Mouse (Mus musculus): ENCODE data around the gene Atxn10.

Gene Atxn10

DNA sequence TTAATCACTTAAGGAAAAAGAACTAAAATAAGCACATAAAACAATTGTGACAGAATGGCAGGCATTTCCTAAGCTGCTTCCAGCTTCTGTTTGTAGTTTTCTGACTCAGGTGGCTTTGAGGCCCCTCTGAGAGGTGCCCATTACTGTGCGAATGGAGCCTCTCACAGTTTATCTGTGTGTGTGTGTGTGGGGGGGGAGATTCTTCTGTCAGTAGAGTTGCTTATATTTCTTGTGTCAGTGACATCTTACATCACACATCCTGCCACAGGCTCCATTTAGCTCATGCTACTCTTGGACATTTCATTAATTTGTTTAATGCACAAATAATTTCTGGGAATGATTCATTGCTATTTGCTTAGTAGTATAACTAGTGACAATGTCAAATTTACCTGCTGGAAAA, 70.8 kb downstream of the Atxn10 start:
- DNase-seq: no peak

DNA sequence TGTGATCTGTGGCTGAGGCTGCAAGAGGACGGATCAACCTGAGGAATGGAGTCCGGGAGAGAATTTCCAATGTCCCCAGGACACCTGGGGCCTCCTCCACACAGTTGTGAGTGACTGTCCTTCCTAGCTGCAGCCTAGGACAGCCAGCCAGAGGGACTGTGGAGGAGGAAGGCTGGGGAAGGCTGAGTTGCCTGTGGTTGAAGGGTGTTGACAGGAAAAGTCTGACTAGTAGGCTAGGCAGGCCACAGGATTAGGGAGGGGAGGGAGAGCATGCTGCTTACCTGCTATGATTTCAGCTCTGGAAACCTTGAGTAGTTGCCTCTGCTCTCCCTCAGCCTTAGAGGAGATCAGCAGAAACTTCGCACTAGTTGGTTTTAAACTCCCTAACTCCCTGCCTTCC, 71.3 kb downstream of the Atxn10 start:
- no peak for DNase-seq

DNA sequence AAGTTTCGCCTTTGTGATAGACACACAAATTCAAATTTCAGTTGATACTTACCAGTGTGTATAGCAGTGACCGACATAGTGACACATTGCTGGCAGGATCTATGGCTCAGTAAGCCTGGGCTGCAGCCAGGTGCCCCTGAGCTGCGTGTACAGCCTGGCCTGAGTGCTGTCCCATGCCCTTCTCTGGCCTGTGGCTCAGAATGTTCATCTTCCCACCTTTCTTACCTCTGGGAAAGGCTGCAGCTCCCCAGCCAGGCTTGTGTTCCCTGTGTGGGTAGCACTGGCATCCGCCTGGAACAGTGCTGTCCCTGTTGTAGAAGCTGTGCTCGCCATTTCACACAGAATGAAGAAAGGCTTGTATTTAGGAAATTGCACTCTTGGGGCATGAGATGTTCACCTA, 72.7 kb downstream of the Atxn10 start:
- no peak for DNase-seq

DNA sequence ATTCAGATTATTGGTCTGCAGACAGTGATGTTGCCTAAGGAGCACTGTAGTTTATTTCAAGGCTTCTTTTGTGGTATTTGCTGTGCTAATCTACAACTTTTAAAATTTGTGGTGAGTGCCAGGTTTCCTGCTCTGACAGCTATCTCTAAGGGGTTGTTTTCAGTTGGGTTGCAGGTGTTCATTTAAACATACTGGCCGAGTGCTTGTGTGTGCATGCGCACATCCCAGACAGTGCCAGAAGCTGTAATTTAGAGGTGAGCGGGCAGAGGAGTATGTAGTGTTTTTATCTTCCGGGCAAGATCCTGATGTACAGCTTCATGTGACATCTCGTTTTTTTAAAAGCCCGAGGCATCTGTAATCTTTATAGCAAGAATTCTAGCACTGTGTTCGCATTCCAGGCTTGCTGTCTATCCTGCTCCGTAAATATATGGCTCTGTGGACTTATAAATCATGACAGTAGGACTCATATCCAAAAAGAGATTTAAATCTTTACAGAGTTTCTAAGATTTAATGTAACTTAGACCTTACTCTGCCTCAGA, 73.3 kb downstream of the Atxn10 start:
- DNase-seq: no peak

- DNase-seq: no peak
Measured at GRCm38 (mm10) chr15:85409836-85410235, 73.8 kb downstream of the Atxn10 start.

DNA sequence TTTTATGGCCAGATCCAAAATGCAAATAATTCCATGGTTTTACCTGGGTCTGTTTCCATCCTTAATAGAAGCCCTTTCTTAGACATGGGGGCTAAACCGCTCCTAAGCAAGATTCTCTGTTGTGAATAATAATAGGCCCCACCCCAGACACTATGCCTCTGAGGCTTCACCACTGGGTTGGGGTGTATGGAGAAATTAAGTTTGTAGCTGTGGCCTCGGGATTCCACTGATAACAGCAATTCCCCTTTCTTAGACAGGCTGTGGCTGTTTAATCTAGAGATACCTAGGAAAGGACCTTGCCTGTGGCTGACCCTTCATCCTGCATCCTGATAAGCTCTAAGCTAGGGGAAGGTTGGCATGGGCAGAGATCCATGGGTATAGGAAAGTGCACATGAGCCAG, 78.6 kb downstream of the Atxn10 start:
- DNase-seq: no peak

GRCm38 (mm10) chr15:85420686-85421085, 84.6 kb downstream of the Atxn10 start:
- no peak for DNase-seq

DNA sequence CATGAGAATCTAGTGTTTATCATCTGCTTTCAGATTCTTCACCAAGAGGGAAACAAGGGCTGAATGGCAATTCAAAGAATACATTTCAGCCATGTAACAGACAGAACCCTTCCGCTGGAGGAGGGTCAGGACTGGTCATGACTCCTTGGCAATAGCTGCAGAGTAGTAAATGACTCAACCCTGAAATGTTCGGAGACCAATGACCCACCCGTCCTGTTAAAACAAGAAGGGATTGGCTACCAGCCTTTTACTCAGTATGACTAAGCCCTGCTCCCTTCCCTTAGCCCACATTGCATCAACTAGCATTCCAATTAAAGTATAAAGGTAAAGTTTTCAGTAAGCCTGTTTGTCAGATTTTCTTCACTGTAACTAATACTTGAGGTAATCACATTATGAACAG, 88.2 kb downstream of the Atxn10 start:
- peak; percentile 22 for DNase-seq

DNA sequence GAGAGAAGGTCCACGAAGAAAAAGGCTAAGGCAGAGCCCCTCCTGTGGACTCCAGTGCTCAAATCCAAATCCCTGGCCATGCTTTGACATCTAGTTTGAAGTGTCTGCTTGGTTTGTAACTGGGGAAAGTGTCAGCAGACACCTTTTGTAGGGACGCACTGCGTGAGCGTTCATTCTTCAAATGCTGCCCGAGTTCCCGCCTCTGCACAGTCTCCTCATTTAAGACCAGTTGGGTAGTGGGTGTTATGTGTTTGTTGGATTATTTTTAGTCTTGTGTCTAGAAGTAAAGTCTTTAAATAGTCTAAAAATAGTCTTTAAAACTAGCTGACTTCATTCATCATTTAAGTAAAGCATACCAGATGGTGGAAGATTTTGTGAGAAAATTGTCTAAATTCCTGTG, 92.1 kb downstream of the Atxn10 start:
- DNase-seq: no peak

DNA sequence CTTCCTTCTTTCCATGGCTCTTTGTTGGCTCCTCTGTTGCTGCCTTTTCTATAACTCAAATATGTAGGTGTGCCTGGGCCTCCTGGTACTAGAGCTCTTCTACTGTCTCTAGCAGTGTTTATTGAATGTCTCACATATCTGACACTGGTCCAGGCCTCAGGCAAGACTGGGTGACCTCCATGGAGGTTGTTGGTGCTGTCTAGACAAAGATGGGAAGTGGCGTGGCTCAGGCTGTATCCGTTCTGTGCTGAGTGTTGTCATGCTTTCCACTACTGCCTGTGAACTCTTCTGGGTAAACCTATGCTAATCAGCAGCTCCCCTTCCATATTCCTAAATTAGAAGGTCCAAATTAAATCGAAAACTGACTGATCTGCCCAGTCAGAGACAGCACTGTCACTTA, 106.5 kb downstream of the Atxn10 start:
- DNase-seq: no peak

GRCm38 (mm10) chr15:85446652-85447051, 110.6 kb downstream of the Atxn10 start:
- DNase-seq: no peak

- DNase-seq: peak; percentile 20
Measured at GRCm38 (mm10) chr15:85456891-85457290, 120.8 kb downstream of the Atxn10 start.

- DNase-seq: no peak
Measured at GRCm38 (mm10) chr15:85457838-85458237, 121.8 kb downstream of the Atxn10 start.

DNA sequence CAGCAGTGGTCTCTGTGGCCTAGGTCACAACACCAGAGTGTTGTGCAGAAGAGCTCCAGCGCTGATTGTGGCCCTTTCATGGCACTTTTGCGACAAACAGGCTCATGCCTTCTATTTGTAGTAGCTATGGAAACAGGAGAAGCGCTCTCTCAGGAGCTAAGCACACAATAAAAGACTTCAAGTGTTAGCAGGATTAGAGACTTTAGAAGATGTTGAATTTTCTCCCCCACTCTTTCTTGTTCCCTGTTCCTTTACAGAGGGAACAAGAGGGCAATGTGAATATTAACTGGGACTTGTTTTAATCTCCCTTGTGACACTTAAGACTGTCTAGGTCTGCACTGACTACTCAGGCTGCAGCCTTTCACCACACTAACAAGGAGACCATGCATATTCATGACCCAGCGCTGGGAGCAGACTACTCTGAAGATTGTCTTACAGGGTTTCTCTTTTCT, 122.6 kb downstream of the Atxn10 start:
- DNase-seq: no peak

- DNase-seq: peak; percentile 24
Measured at GRCm38 (mm10) chr15:85461541-85461940, 125.5 kb downstream of the Atxn10 start.

- DNase-seq: no peak
Measured at GRCm38 (mm10) chr15:85462138-85462537, 126.1 kb downstream of the Atxn10 start.

GRCm38 (mm10) chr15:85463027-85463790, 127.2 kb downstream of the Atxn10 start:
- DNase-seq: no peak

DNA sequence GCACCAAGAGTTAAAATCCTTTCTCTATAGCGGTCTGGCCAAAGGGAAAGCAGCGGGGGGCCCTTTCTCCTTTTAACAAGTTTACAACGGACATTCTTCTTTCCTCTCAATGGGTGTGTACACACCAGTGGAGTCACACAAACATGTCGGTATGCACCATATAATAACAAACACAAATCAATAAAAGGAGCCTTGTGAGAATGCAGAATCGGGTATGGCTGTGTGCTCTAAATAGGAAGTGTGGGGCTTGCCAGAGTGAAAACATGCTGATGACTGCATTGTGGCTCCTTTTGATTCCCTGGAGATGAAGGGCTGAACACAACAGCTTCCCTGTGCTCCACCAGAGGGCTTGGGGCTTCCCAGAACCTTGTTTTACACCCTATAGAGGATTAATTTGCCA, 128.1 kb downstream of the Atxn10 start:
- DNase-seq: no peak

- DNase-seq: peak; percentile 37
Measured at GRCm38 (mm10) chr15:85464823-85465565, 128.9 kb downstream of the Atxn10 start.

DNA sequence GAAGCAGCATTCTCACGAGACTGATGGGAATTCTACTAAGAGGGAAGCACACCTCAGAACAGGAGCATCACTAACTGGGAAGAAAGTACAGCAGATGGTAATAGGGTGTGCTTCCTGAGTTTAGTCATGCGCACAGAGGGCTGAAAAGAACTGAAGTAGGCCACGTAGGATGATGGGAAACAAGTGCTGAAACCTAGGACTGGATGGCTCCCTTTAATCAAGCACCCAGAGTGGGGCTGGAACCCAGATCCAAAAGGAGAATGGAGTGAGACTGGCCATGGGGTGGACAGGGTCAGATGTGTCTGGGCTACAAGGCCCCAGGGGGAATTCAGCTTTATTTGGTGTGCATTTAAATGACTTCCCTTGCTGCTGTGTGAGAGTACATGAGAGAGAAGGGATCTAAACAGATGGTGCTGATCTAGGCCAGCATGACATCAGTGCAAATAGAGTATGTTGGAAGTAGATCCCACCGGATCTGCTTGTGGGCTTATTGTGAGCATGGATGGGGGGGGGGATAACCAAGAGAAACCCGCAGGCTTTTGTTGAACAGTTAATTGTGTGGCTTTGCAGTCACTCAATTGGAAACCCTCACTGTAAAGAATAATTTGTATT, 130.5 kb downstream of the Atxn10 start:
- DNase-seq: no peak

DNA sequence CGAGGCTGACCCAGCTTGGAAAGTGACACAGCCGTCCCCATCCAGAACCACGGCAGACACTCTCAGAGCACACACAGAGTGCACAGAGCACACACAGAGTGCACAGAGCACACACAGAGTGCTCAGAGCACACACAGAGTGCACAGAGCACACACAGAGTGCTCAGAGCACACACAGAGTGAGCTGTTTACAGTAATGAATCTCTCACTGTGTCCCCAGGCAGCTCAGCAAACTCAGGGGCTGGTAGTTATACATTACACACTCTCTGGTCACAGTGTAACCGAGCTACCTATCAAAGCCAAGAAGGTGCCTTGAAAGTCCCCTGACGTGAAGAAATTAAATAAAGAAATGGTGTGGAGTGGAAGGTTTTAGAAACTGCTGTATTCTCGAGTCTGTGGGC, 133.4 kb downstream of the Atxn10 start:
- peak; percentile 53 for DNase-seq

- DNase-seq: peak; percentile 48
Measured at GRCm38 (mm10) chr15:85474697-85475096, 138.7 kb downstream of the Atxn10 start.

- DNase-seq: peak; percentile 74
Measured at GRCm38 (mm10) chr15:85477584-85477983, 141.5 kb downstream of the Atxn10 start.

- no peak for DNase-seq
Measured at GRCm38 (mm10) chr15:85479365-85479764, 143.3 kb downstream of the Atxn10 start.
